14 mouse cellular contexts compared by ENCODE assay signal in genomic region chr9:88059005-88059404, GRCm38 (mm10).
DNase-seq lines count a peak whose midpoint lies in the region; ATAC-seq lines count a peak whose summit lies in the region.
"Had no signal": no experiment of that assay in that cellular context is flagged by ENCODE, and none has a peak within 500 bp of the region (broad histone marks: within the 10 kb centered on the region; RNA-seq: fewer than 3 reads in every experiment).

No protein-coding gene starts in this region.

- ATAC-seq in kidney, embryonic 16.5 days (ENCODE audit: low FRiP score, low TSS enrichment): 0 out of 2 replicates have a peak, but pooled peaks have one; percentile 51
- ATAC-seq in embryonic facial prominence, embryonic 13.5 days (ENCODE audit: insufficient number of reproducible peaks, insufficient read depth, low FRiP score, low TSS enrichment, low read depth): no peak
- ATAC-seq in forebrain, embryonic 12.5 days (ENCODE audit: low FRiP score): peak; percentile 63
- peak; percentile 84 for ATAC-seq in midbrain, embryonic 13.5 days
- ATAC-seq in kidney, embryonic 14.5 days (ENCODE audit: low FRiP score, low TSS enrichment): no peak
- ATAC-seq: CD4-positive, CD25-positive, alpha-beta regulatory T cell, adult 4 months; liver, postnatal 0 days had no signal

- H3K27me3 ChIP-seq in kidney, embryonic 16.5 days (ENCODE audit: insufficient read depth, low read length): no peaks in the 10 kb centered on the region
- H3K27me3 ChIP-seq in embryonic facial prominence, embryonic 13.5 days: no peaks in the 10 kb centered on the region
- H3K27me3 ChIP-seq in forebrain, embryonic 12.5 days: no peaks in the 10 kb centered on the region
- no peaks in the 10 kb centered on the region for H3K27me3 ChIP-seq in midbrain, embryonic 13.5 days
- no peaks in the 10 kb centered on the region for H3K27me3 ChIP-seq in kidney, embryonic 14.5 days (ENCODE audit: control insufficient read depth, insufficient read depth, low read length)

- H3K9me3 ChIP-seq in kidney, embryonic 16.5 days (ENCODE audit: low read length): no peaks in the 10 kb centered on the region
- 0 out of 2 replicates have a peak, but pooled peaks cover 4% of the 10 kb centered on the region for H3K9me3 ChIP-seq in embryonic facial prominence, embryonic 13.5 days
- H3K9me3 ChIP-seq in forebrain, embryonic 12.5 days: no peaks in the 10 kb centered on the region
- no peaks in the 10 kb centered on the region for H3K9me3 ChIP-seq in midbrain, embryonic 13.5 days
- H3K9me3 ChIP-seq in kidney, embryonic 14.5 days (ENCODE audit: control insufficient read depth, low read length): no peaks in the 10 kb centered on the region

- H3K4me3 ChIP-seq in kidney, embryonic 16.5 days (ENCODE audit: low read length): no peak overlapping the region
- no peak overlapping the region for H3K4me3 ChIP-seq in embryonic facial prominence, embryonic 13.5 days
- no peak overlapping the region for H3K4me3 ChIP-seq in forebrain, embryonic 12.5 days (replicated peaks)
- H3K4me3 ChIP-seq in midbrain, embryonic 13.5 days (replicated peaks): no peak overlapping the region
- no peak overlapping the region for H3K4me3 ChIP-seq in kidney, embryonic 14.5 days (ENCODE audit: low read length)
- H3K4me3 ChIP-seq: heart, adult 2 months had no signal

- H3K4me2 ChIP-seq in kidney, embryonic 16.5 days (replicated peaks; ENCODE audit: low read depth, low read length): no peak overlapping the region
- no peak overlapping the region for H3K4me2 ChIP-seq in embryonic facial prominence, embryonic 13.5 days
- no peak overlapping the region for H3K4me2 ChIP-seq in forebrain, embryonic 12.5 days
- no peak overlapping the region for H3K4me2 ChIP-seq in midbrain, embryonic 13.5 days (replicated peaks)
- no peak overlapping the region for H3K4me2 ChIP-seq in kidney, embryonic 14.5 days (replicated peaks; ENCODE audit: low read depth, low read length)

- WGBS in kidney, embryonic 16.5 days: 87% methylated on average over 3 of the region's 3 CpGs
- WGBS in embryonic facial prominence, embryonic 13.5 days: 85% methylated on average over 3 of the region's 3 CpGs
- 59% methylated on average over 3 of the region's 3 CpGs for WGBS in forebrain, embryonic 12.5 days
- WGBS in midbrain, embryonic 13.5 days: 68% methylated on average over 3 of the region's 3 CpGs
- 91% methylated on average over 3 of the region's 3 CpGs for WGBS in kidney, embryonic 14.5 days

- H3K4me1 ChIP-seq in kidney, embryonic 16.5 days (ENCODE audit: insufficient read depth, low read length): no peaks in the 10 kb centered on the region
- H3K4me1 ChIP-seq in embryonic facial prominence, embryonic 13.5 days: no peaks in the 10 kb centered on the region
- H3K4me1 ChIP-seq in forebrain, embryonic 12.5 days: peaks cover 8% of the 10 kb centered on the region
- peaks cover 14% of the 10 kb centered on the region for H3K4me1 ChIP-seq in midbrain, embryonic 13.5 days (replicated peaks)
- H3K4me1 ChIP-seq in kidney, embryonic 14.5 days (ENCODE audit: control insufficient read depth, insufficient read depth, low read length): no peaks in the 10 kb centered on the region

- no peaks in the 10 kb centered on the region for H3K36me3 ChIP-seq in kidney, embryonic 16.5 days (ENCODE audit: insufficient read depth, low read length)
- no peaks in the 10 kb centered on the region for H3K36me3 ChIP-seq in embryonic facial prominence, embryonic 13.5 days
- no peaks in the 10 kb centered on the region for H3K36me3 ChIP-seq in forebrain, embryonic 12.5 days (replicated peaks)
- H3K36me3 ChIP-seq in midbrain, embryonic 13.5 days: no peaks in the 10 kb centered on the region
- H3K36me3 ChIP-seq in kidney, embryonic 14.5 days (ENCODE audit: control insufficient read depth, insufficient read depth, low read length): no peaks in the 10 kb centered on the region

- no peak overlapping the region for H3K27ac ChIP-seq in kidney, embryonic 16.5 days (ENCODE audit: low read length)
- 0 out of 2 replicates have a peak overlapping the region, but pooled peaks have one; percentile 22 for H3K27ac ChIP-seq in embryonic facial prominence, embryonic 13.5 days
- H3K27ac ChIP-seq in forebrain, embryonic 12.5 days: no peak overlapping the region
- no peak overlapping the region for H3K27ac ChIP-seq in midbrain, embryonic 13.5 days
- no peak overlapping the region for H3K27ac ChIP-seq in kidney, embryonic 14.5 days (ENCODE audit: low read depth, low read length)
- H3K27ac ChIP-seq: heart, adult 2 months had no signal

- H3K9ac ChIP-seq in kidney, embryonic 16.5 days (replicated peaks; ENCODE audit: low read length): no peak overlapping the region
- H3K9ac ChIP-seq in embryonic facial prominence, embryonic 13.5 days: no peak overlapping the region
- H3K9ac ChIP-seq in forebrain, embryonic 12.5 days: no peak overlapping the region
- H3K9ac ChIP-seq in midbrain, embryonic 13.5 days (replicated peaks): no peak overlapping the region
- H3K9ac ChIP-seq in kidney, embryonic 14.5 days (ENCODE audit: low read depth, low read length): no peak overlapping the region
- H3K9ac ChIP-seq: liver, postnatal 0 days had no signal

- no peak for DNase-seq in kidney, adult 18-20 months
- no peak for DNase-seq in retina, postnatal 1 day
- no peak for DNase-seq in cerebellum, adult 9-11 months
- DNase-seq: cerebellum, adult 2 months; heart, adult 2 months; kidney, postnatal 10 days; layer of hippocampus, adult 9-11 months; liver, postnatal 0 days had no signal

Comparison
In these comparisons a context has a peak if more than half of its experiments do, and no peak if none do; other contexts are left out.
1. ATAC-seq: peak in kidney, embryonic 16.5 days (single experiment), forebrain, embryonic 12.5 days (single experiment) and midbrain, embryonic 13.5 days (single experiment); none in embryonic facial prominence, embryonic 13.5 days (single experiment) and kidney, embryonic 14.5 days (single experiment).